Mouse (Mus musculus) myocyte (in vitro differentiated cells): ENCODE measurements around the gene Pyroxd2. TPM values are rescaled to one million over a fixed set of nuclear protein-coding genes. Genes with fewer than 3 reads are reported as not detected.

ENCODE experiments used
- H3K27me3 ChIP-seq: one replicate; pipeline ENCODE4 v1.6.1; 2011; ENCODE audit not compliant: control insufficient read depth, insufficient read depth, insufficient read length
- H3K36me3 ChIP-seq: one replicate; pipeline ENCODE4 v1.6.1; 2011; ENCODE audit not compliant: control insufficient read depth, insufficient read depth
- H3K4me2 ChIP-seq: one replicate; pipeline ENCODE4 v1.6.1; 2011; ENCODE audit warnings: low read depth, control low read depth
- H3K4me3 ChIP-seq: one replicate; pipeline ENCODE4 v1.5.1; 2011; ENCODE audit warnings: mild to moderate bottlenecking, control low read depth, moderate library complexity
- H3K79me2 ChIP-seq: one replicate; pipeline ENCODE4 v1.6.1; 2011; ENCODE audit not compliant: control insufficient read depth, insufficient read depth
- H3ac ChIP-seq: one replicate; pipeline ENCODE4 v1.6.1; 2011; ENCODE audit not compliant: control insufficient read depth, insufficient read length
- CEBPB ChIP-seq: IDR thresholded peaks from 2 replicates; pipeline ENCODE4 v1.6.1; 2011; ENCODE audit warnings: mild to moderate bottlenecking, moderate library complexity; ENCODE audit not compliant: poor library complexity, insufficient read depth, severe bottlenecking
- E2F4 ChIP-seq: IDR thresholded peaks from one replicate; pipeline ENCODE4 v1.6.1; 2011; ENCODE audit warnings: mild to moderate bottlenecking, control low read depth, moderate library complexity; ENCODE audit not compliant: insufficient read depth
- MAX ChIP-seq: IDR thresholded peaks from one replicate; pipeline ENCODE4 v1.6.1; 2011; ENCODE audit warnings: low read depth, mild to moderate bottlenecking, control low read depth
- MYOD1 ChIP-seq, 3 experiments: IDR thresholded peaks; one replicate each; pipeline ENCODE4 v1.6.1; 2011; ENCODE audit warnings: control low read depth in 2 of 3, low read depth in 2 of 3, mild to moderate bottlenecking in 2 of 3, moderate library complexity in 1 of 3; ENCODE audit not compliant: insufficient read length in 2 of 3, control insufficient read depth in 1 of 3
- MYOG ChIP-seq, 3 experiments: IDR thresholded peaks; one replicate each; pipeline ENCODE4 v1.6.1; 2011; ENCODE audit warnings: control low read depth in 2 of 3, low read depth in 2 of 3, mild to moderate bottlenecking in 2 of 3; ENCODE audit not compliant: insufficient read length in 2 of 3, control insufficient read depth in 1 of 3, insufficient read depth in 1 of 3
- POLR2A ChIP-seq: IDR thresholded peaks from one replicate; pipeline ENCODE4 v1.6.1; 2011; ENCODE audit warnings: low read depth, mild to moderate bottlenecking, control low read depth, moderate library complexity; ENCODE audit not compliant: insufficient read length
- POLR2AphosphoS2 ChIP-seq: IDR thresholded peaks from one replicate; pipeline ENCODE4 v1.6.1; 2011; ENCODE audit warnings: low read depth, control low read depth; ENCODE audit not compliant: insufficient read length
- REST ChIP-seq: IDR thresholded peaks from one replicate; pipeline ENCODE4 v1.6.1; 2011; ENCODE audit warnings: mild to moderate bottlenecking, control low read depth, moderate library complexity; ENCODE audit not compliant: insufficient read depth, insufficient read length
- SRF ChIP-seq: IDR thresholded peaks from one replicate; pipeline ENCODE4 v1.6.1; 2011; ENCODE audit warnings: low read depth; ENCODE audit not compliant: control insufficient read depth, insufficient read length
- TCF12 ChIP-seq: IDR thresholded peaks from one replicate; pipeline ENCODE4 v1.6.1; 2011; ENCODE audit warnings: mild to moderate bottlenecking, control low read depth; ENCODE audit not compliant: poor library complexity, insufficient read depth, severe bottlenecking
- TCF3 ChIP-seq: IDR thresholded peaks from one replicate; pipeline ENCODE4 v1.6.1; 2011; ENCODE audit warnings: low read depth, control low read depth; ENCODE audit not compliant: insufficient read length
- USF1 ChIP-seq: IDR thresholded peaks from one replicate; pipeline ENCODE4 v1.6.1; 2011; ENCODE audit warnings: low read depth, mild to moderate bottlenecking, control low read depth, moderate library complexity
- polyA plus RNA-seq: library from polyadenylated mRNA; unstranded; fragments of >200 nt; fragmentation: generic; extraction: Trizol; gene quantifications from one replicate; pipeline ENCODE4 v1.2.1, GENCODE M21; 2012; ENCODE audit warnings: missing spikeins

Pyroxd2 gene
- polyA plus RNA-seq, 1 experiment, result 0.37 TPM

- Histone ChIP-seq H3K79me2 (no peaks in the 10 kb centered on the region), H3ac (no peak overlapping the region), H3K4me3 (no peak overlapping the region), H3K4me2 (no peak overlapping the region), H3K36me3 (no peaks in the 10 kb centered on the region), H3K27me3 (no peaks in the 10 kb centered on the region)
- TF ChIP-seq SRF (no peak), POLR2AphosphoS2 (no peak), MYOD1 (IDR thresholded peaks at IDR 0.05; ENCODE audit: control insufficient read depth in 1 of 3, insufficient read length in 2 of 3, low read depth in 2 of 3) (no peak), TCF3 (no peak), MYOG (IDR thresholded peaks at IDR 0.05; ENCODE audit: control insufficient read depth in 1 of 3, insufficient read depth in 1 of 3, insufficient read length in 2 of 3, low read depth in 2 of 3) (no peak), REST (no peak), MAX (no peak), USF1 (no peak), POLR2A (no peak), TCF12 (no peak), E2F4 (no peak), CEBPB (no peak)
Observed at GRCm38 (mm10) chr19:42776813-42777212, 24.2 kb upstream of the Pyroxd2 start.

GRCm38 (mm10) chr19:42770141-42770872 is 17.7 kb upstream of the Pyroxd2 start:
- TF ChIP-seq USF1 (no peak), MYOG (IDR thresholded peaks at IDR 0.05; ENCODE audit: control insufficient read depth in 1 of 3, insufficient read depth in 1 of 3, insufficient read length in 2 of 3, low read depth in 2 of 3) (peak in 2 of 3 experiments; percentile 37 to 76), MYOD1 (IDR thresholded peaks at IDR 0.05; ENCODE audit: control insufficient read depth in 1 of 3, insufficient read length in 2 of 3, low read depth in 2 of 3) (peak; percentile 13 to 77 (median 27))
- Histone ChIP-seq H3K27me3 (no peaks in the 10 kb centered on the region), H3ac (no peak overlapping the region), H3K4me2 (peak overlapping the region; percentile 67), H3K4me3 (no peak overlapping the region), H3K79me2 (no peaks in the 10 kb centered on the region), H3K36me3 (no peaks in the 10 kb centered on the region)

- Histone ChIP-seq H3K36me3 (no peaks in the 10 kb centered on the region), H3ac (no peak overlapping the region)
- no peak for TF ChIP-seq MYOG (IDR thresholded peaks at IDR 0.05; ENCODE audit: control insufficient read depth in 1 of 3, insufficient read depth in 1 of 3, insufficient read length in 2 of 3, low read depth in 2 of 3)
- TF ChIP-seq POLR2A, result no peak
- TF ChIP-seq REST, result no peak
- no peak for TF ChIP-seq MAX
- TF ChIP-seq CEBPB, result no peak
- TF ChIP-seq SRF, result no peak
- no peak for TF ChIP-seq USF1
- no peak for TF ChIP-seq POLR2AphosphoS2
- no peak for TF ChIP-seq TCF12
- no peak for TF ChIP-seq E2F4
- no peak for TF ChIP-seq TCF3
- no peak for TF ChIP-seq MYOD1 (IDR thresholded peaks at IDR 0.05; ENCODE audit: control insufficient read depth in 1 of 3, insufficient read length in 2 of 3, low read depth in 2 of 3)
Observed at GRCm38 (mm10) chr19:42769648-42770047, 17.1 kb upstream of the Pyroxd2 start.

GRCm38 (mm10) chr19:42767361-42767760 is 14.8 kb upstream of the Pyroxd2 start:
- no peak overlapping the region for H3K4me2 ChIP-seq

More at GRCm38 (mm10) chr19:42769648-42770047, 17.1 kb upstream of the Pyroxd2 start:
- Histone ChIP-seq H3K4me2 (peak overlapping the region; percentile 67), H3K27me3 (no peaks in the 10 kb centered on the region), H3K79me2 (no peaks in the 10 kb centered on the region), H3K4me3 (no peak overlapping the region)

More at GRCm38 (mm10) chr19:42767361-42767760, 14.8 kb upstream of the Pyroxd2 start:
- no peaks in the 10 kb centered on the region for H3K36me3 ChIP-seq
- H3ac ChIP-seq, result no peak overlapping the region
- H3K27me3 ChIP-seq, result no peaks in the 10 kb centered on the region
- H3K4me3 ChIP-seq, result no peak overlapping the region
- no peaks in the 10 kb centered on the region for H3K79me2 ChIP-seq
- TF ChIP-seq E2F4 (no peak), TCF12 (no peak), MAX (no peak), CEBPB (no peak), MYOD1 (IDR thresholded peaks at IDR 0.05; ENCODE audit: control insufficient read depth in 1 of 3, insufficient read length in 2 of 3, low read depth in 2 of 3) (no peak), SRF (no peak), TCF3 (no peak), POLR2AphosphoS2 (no peak), MYOG (IDR thresholded peaks at IDR 0.05; ENCODE audit: control insufficient read depth in 1 of 3, insufficient read depth in 1 of 3, insufficient read length in 2 of 3, low read depth in 2 of 3) (no peak), POLR2A (no peak), USF1 (no peak), REST (no peak)
